Mouse (Mus musculus) CH12.LX (cell line): Measurements from ENCODE around the gene Bri3bp.

ENCODE experiments used
- CHD1 ChIP-seq: IDR thresholded peaks from 2 replicates; pipeline ENCODE4 v1.6.1; 2012; ENCODE audit warnings: low read depth, low read length, improper control_type of control experiment, inconsistent platforms
- CHD2 ChIP-seq: IDR thresholded peaks from 2 replicates; pipeline ENCODE4 v1.6.1; 2011; ENCODE audit warnings: low read length, improper control_type of control experiment
- CTCF ChIP-seq, 2 experiments: IDR thresholded peaks in 1 of 2; conservative IDR thresholded peaks in 1 of 2; 2 replicates each; pipeline ENCODE4 v1.5.1; 2011 to 2012; ENCODE audit warnings: low read depth in 2 of 2, low read length in 2 of 2, improper control_type of control experiment in 1 of 2, inconsistent platforms in 1 of 2, mild to moderate bottlenecking in 1 of 2, moderate library complexity in 1 of 2
- ELF1 ChIP-seq: IDR thresholded peaks from 2 replicates; pipeline ENCODE4 v1.6.1; 2014; ENCODE audit warnings: low read depth, mild to moderate bottlenecking, inconsistent platforms, low read length, improper control_type of control experiment
- EP300 ChIP-seq: IDR thresholded peaks from 2 replicates; pipeline ENCODE4 v1.6.1; 2011; ENCODE audit warnings: low read length, improper control_type of control experiment
- HCFC1 ChIP-seq: IDR thresholded peaks from 2 replicates; pipeline ENCODE4 v1.6.1; 2012; ENCODE audit warnings: low read depth, mild to moderate bottlenecking, inconsistent platforms, low read length, improper control_type of control experiment
- MXI1 ChIP-seq: IDR thresholded peaks from 2 replicates; pipeline ENCODE4 v1.6.1; 2011; ENCODE audit warnings: mild to moderate bottlenecking, low read depth, low read length, improper control_type of control experiment
- MYC ChIP-seq: IDR thresholded peaks from 2 replicates; pipeline ENCODE4 v1.6.1; 2011; ENCODE audit warnings: low read depth, mild to moderate bottlenecking, improper control_type of control experiment, low read length
- POLR2A ChIP-seq: IDR thresholded peaks from 2 replicates; pipeline ENCODE4 v1.6.1; 2011; ENCODE audit warnings: low read depth, mild to moderate bottlenecking, improper control_type of control experiment, low read length
- TBP ChIP-seq: conservative IDR thresholded peaks from 2 replicates; pipeline ENCODE4 v1.6.1; 2011; ENCODE audit warnings: low read depth, low read length, improper control_type of control experiment
- USF1 ChIP-seq: IDR thresholded peaks from 2 replicates; pipeline ENCODE4 v1.6.1; 2014; ENCODE audit warnings: low read depth, mild to moderate bottlenecking, inconsistent platforms, low read length, improper control_type of control experiment
- ZC3H11A ChIP-seq: IDR thresholded peaks from 2 replicates; pipeline ENCODE4 v1.6.1; 2012; ENCODE audit warnings: low read depth, mild to moderate bottlenecking, inconsistent platforms, low read length, improper control_type of control experiment

- no peak for TF ChIP-seq CTCF (conservative IDR thresholded peaks at IDR 0.05 in 1 of 2, IDR thresholded peaks at IDR 0.05 in 1 of 2; ENCODE audit: low read depth in 2 of 2, low read length in 2 of 2)
- no peak for TF ChIP-seq ZC3H11A
- TF ChIP-seq MXI1, result 0 out of 2 replicates have a peak, but pooled peaks have one; percentile 8
- TF ChIP-seq POLR2A, result no peak
- no peak for TF ChIP-seq CHD1
- TF ChIP-seq EP300, result no peak
- TF ChIP-seq USF1, result no peak
- peak; percentile 99 for TF ChIP-seq TBP
- no peak for TF ChIP-seq CHD2
- peak; percentile 31 for TF ChIP-seq HCFC1
- no peak for TF ChIP-seq MYC
- TF ChIP-seq ELF1, result peak; percentile 96
Measured at GRCm38 (mm10) chr5:125405546-125406248, 35.7 kb upstream of the Bri3bp start.
